Mouse (Mus musculus) layer of hippocampus, adult 9-10 months (tissue): ENCODE measurements at regions not wholly inside any gene's neighbourhood (a gene's known extent, or its start where the extent isn't known, plus 50 kb on each side); places are given as distances from the start of the nearest gene placed in this dataset.

Experiments
- DNase-seq: peaks from one replicate; pipeline ENCODE4 v3.0.0; 2022; ENCODE audit warnings: low spot score

- DNase-seq, result no peak
Measured at GRCm38 (mm10) chr6:148719062-148719461, 112.2 kb downstream of the Ipo8 start.

- DNase-seq, result no peak
Measured at GRCm38 (mm10) chr6:148710406-148710805, 120.9 kb downstream of the Ipo8 start.

DNA sequence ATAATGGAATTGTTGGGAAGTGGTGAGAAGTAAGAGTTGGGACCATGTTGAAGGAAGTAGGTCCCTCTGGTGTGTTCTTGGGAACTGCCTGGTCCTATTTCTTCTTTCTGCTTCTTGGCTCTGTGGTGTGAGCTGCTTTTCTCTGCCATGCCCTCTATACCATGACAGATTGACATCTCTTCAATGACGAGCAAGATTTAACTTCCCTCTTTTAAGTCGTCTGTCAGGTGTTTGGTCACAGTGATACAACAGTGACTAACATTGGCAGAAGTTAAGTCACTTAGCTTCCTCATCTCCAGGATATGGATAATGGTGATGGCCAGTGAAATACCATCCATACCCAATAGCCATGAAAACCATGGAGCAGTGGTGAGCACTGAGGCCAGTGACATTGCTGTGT, 122.9 kb downstream of the Ipo8 start:
- no peak for DNase-seq

DNA sequence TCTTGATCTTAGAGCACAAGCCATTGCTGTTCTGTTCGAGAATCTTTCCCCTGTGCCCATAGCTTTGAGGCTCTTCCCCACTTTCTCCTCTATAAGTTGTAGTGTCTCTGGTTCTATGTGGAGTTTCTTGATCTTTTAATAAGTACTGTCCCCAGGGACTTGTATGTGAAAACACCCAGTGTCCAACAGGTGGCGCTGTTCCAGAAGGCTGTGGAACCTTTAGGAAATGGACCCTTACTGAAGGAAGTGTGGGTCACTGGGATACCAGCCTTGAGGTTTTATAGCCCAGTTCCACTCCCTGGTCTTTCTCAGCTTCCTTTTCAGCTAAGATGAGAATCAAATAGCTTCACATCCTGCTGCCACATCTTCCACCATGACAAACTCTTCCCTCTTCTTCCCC, 125.6 kb downstream of the Ipo8 start:
- DNase-seq, result no peak

DNA sequence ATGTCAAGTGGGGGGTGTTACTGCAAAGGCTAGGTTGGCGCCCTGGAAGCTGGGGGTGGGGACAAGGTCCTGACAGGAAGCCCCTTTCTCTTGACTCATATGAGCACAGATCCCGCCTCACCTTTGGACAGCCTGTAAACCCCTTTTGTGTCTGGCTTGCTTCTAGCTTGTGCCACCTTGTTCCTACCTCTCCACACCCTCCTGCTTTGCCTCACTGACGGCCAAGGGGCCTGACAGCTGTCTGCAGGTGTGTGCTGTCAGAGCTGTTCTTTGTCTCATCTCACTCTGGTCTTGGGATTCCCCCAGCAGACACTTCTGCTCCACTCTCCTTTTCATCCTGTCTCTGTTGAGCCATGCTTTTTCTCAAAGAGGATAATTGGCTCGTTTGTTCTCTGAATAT, 137.9 kb downstream of the Ipo8 start:
- no peak for DNase-seq

DNA sequence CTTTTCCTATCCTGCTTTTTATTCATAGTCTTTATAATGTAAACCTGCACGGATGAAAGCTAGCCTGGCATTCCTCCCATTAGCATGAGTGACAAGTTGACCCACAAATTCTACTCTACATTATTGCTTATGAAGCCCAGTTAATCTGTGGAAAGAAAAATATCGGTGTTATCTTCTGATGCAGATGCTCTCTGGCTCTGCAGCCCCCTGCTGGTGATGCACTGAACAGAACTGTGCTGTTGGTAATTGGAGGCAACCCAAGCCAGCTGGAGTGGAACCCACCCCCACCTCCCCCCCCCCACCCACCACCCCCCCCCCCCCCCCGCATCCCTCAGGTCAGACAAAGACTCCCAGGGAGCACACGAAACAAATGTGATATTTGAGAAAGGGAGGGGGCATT, 143.5 kb downstream of the Ipo8 start:
- DNase-seq, result peak; percentile 26

DNA sequence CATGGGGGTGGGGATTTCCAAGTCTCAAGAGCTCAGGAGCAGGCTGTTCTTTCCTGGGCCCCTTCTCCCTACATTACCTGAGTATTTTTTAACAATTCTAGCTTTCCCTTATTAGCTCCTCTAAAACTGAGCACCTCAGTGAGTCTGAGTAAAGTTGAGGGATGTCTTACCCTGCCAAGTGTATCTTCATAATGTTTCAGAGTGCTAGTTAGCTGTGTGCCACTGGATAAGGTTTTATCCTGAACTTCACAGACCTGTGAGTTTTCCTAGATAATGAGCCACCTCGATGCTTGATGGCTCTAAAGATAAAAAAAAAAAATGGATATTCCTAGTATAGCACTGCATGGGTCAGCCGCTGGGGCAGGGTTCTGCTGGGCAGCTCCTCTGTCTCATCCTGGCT, 171.1 kb downstream of the Ipo8 start:
- no peak for DNase-seq

GRCm38 (mm10) chr6:148653216-148653615, 178.1 kb downstream of the Ipo8 start:
- no peak for DNase-seq

GRCm38 (mm10) chr6:148652434-148652833, 178.8 kb downstream of the Ipo8 start:
- no peak for DNase-seq

DNA sequence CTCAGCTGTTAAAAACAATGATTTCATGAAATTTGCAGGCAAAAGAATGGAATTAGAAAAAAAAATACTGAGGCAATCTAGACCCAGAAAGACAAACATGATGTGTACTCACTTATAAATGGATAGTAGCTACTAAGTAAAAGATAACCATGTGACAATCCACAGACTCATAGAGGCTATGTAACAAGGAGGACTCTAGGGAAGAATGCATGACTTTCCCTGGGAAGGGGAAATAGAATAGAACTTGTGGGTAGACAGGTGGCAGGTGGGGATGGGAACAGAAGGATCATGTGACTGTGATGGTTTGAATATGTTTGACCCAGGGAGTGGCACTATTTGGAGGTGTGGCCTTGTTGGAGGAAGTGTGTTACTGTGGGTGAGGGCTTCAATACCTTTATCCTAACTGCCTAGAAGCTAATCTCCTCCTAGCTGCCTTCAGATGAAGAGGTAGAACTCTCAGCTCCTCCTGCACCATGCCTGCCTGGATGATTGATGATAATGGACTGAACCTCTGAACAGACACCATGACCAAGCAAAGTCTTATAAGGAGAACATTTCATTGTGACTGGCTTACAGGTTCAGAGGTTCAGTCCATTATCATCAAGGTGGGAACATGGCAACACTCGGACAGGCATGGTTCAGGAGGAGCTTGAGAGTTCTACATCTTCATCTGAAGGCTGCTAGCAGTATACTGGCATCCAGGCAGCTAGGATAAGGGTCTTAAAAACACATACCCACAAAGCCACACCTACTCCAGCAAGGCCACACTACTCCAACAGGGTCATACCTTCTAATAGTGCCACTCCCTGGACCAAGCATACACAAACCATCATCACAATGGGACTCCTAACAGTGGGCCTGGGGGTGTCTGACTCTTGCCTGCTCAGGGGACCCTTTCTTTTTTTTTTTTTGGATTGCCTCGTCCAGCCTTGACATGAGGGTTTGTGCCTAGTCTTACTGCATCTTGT, 183.6 kb downstream of the Ipo8 start:
- DNase-seq, result no peak

DNA sequence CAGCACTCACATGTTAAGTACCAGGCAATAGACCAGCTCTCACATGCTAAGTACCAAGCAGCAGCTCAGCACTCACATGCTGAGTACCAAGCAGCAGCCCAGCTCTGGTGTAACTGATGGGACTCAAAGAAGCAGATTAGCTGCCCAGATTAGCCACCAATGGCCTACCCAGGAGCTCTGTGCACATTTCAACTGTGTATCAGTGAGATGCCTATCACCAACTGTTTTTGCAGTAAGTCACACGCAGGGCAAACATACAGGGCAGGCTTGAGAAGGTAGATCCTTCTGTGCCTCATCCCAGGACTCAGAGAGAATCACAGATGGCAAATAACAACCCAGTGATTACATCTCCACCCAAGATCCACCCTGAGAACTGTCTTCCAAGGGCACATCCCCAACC, 190.7 kb downstream of the Ipo8 start:
- DNase-seq, result no peak

DNA sequence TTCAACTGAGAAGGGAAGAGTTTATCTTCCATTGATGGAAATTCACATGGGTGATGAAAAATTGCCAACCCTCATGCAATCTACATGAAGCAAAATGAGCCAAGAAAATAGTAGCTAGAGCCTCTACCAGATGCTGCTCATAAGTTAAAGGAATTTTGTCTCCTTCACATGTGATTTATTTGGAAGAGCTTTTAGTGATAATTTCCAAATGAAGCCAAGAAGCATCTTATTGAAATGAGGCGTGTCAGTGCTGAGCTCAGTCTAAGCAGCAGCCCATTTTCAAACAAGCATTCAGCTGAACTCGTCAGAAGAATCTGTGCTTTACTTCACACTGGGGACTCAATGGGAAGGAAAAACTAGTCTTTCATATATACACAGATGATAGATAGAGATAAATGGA, 190.0 kb upstream of the Tmtc1 start:
- DNase-seq, result no peak

GRCm38 (mm10) chr6:148627090-148627605, 183.0 kb upstream of the Tmtc1 start:
- no peak for DNase-seq

DNA sequence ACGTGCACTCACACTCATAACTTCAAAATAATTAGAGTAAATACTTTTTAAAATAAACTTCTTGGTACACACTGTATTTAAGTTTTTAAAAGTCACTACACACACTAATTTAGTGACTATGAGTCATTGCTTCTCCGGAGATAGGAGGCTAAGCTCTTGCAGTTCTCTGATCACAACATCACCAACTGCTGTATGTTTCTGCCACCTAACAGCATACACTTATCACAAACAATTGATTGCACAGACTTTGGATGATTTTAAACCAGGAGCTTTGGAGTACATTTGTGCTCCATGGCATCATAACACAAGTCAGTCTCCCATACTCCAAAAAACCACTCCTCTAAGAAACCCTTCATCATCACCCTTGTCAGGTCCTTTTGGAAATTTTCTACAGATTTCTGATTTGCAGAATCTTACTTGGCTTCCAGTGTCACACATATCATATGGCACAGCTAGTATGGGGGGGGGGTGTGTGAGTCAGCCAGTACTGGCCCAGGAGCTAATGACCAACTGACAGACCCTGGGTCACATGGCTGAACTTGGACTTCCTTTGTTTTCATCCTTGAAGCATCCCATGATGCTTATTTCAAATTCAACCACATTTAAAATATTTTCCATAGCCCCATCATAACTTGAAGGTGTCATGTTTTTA, 179.1 kb upstream of the Tmtc1 start:
- DNase-seq, result no peak

GRCm38 (mm10) chr6:148620034-148620433, 175.8 kb upstream of the Tmtc1 start:
- no peak for DNase-seq

GRCm38 (mm10) chr6:148615931-148616330, 171.7 kb upstream of the Tmtc1 start:
- no peak for DNase-seq

DNA sequence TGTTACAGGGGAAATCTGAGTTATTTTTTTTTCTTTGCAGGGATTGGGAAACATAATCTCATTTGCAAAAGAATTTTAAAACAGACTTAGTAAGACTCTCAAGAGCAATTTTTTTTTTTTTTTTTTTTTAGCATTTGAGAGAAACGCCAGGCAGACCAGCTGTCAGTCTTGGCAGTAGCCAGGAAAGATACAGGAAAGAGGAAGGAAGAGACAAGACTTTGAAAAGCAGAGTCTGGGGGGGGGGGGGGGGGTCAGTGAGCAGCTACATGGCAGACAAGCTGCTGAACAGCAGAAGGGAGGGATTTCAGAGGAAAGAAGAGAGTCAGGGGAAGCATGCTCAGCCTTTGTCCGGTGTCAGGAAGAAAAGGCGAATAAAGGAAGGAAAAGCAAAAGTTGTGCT, 171.3 kb upstream of the Tmtc1 start:
- DNase-seq, result no peak

DNA sequence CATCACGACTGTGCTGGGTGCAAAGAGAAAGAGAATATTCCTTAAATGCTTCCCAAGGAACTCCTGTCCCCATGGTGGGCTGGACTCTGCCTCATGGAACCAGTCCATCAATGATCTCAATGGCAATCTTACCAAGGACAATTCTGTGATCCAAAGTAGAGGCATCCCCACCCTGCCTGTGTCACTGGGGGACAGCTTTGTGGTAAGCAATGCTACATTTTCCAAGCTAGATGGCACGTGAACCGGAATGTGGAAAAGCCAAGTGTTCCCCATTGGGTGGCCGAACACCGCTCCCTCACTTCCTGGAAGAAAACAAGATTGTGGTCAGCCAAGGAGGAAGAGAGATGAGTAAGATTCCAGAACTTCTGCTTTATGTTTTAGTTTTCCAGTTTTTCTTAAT, 164.7 kb upstream of the Tmtc1 start:
- no peak for DNase-seq

- DNase-seq, result no peak
Measured at GRCm38 (mm10) chr6:148605226-148605625, 161.0 kb upstream of the Tmtc1 start.

DNA sequence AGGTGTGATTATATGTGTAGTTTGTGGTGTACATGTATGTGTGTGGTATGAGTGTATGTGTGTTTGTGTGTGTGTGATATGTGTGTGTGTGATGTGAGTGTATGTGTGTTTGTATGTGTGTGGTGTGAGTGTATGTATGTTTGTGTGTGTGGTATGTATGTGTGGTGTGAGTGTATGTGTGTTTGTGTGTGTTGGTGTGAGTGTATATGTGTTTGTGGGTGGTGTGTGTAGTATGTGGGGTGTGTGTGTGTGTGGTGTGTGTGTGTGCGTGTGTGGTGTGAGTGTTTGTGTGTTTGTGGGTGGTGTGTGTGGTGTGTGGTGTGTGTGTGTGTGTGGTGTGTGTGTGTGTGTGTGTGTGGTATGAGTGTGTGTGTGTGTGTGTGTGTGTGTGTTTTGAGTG, 160.6 kb upstream of the Tmtc1 start:
- no peak for DNase-seq

- DNase-seq, result no peak
Measured at GRCm38 (mm10) chr6:148603878-148604277, 159.7 kb upstream of the Tmtc1 start.

DNA sequence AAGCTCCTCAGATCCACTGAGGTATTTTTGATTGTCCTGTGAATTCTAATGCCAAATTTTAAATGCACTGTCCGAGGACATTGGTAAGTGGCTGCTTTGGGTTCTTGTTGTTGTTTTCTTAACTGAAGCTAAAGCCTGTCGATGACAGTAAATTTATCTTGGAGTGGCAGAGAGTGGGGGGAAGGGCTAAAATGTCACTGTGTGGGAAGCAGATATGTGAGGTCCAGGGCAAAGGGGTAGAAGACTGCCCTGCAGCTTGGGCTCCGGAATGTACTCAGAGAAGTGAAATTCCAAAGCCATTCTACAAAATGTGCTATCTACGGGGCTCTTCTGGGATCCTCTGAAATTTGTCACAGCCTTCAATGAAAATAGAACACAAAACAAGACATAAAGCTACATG, 159.3 kb upstream of the Tmtc1 start:
- DNase-seq, result no peak

GRCm38 (mm10) chr6:148602894-148603293, 158.7 kb upstream of the Tmtc1 start:
- no peak for DNase-seq
